Mouse (Mus musculus): Measurements from ENCODE around the gene Mrpl49. TPM values are rescaled to one million over a fixed set of nuclear protein-coding genes. Genes with fewer than 3 reads are reported as not detected.

Mrpl49 gene
- polyA plus RNA-seq, 1 experiment from 2014 or later, result 66.8 TPM

DNA sequence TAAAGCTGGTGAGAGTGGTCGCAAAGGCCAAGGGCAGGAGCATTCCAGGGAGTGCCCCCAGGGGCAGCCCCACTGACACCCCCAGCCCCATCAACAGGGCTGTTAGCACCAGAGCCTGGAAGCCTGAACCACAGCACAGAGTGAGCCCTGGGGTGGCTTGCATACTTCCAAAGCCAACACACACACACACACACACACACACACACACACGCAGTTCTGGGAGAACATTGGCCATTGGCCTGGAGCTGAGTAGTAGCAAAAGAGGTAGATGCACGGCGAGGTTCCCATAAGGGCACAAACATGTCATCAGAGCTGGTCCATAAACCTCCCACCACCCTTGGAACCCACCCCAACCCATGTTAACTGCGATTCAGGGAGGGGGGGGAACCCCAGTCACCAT is 9.0 kb upstream of the Mrpl49 start:
- WGBS, result 26% methylated on average over 5 of the region's 5 CpGs
- Histone ChIP-seq H3K36me3 (peaks cover 32% of the 10 kb centered on the region), H3K9ac (peak overlapping the region; percentile 42; the same call in 1 of the 2 replicates), H3K27me3 (no peaks in the 10 kb centered on the region), H3K4me1 (peaks cover 41% of the 10 kb centered on the region), H3K27ac (replicated peaks) (peak overlapping the region; percentile 76), H3K4me3 (replicated peaks) (peak overlapping the region; percentile 49), H3K9me3 (replicated peaks) (no peaks in the 10 kb centered on the region), H3K4me2 (replicated peaks) (peak overlapping the region; percentile 96)
- no peak for ATAC-seq (ENCODE audit: insufficient number of reproducible peaks, low FRiP score, low TSS enrichment, low read depth)

- H3K4me2 ChIP-seq (replicated peaks), result no peak overlapping the region
- peaks cover 51% of the 10 kb centered on the region for H3K4me1 ChIP-seq
- no peak overlapping the region for H3K27ac ChIP-seq (replicated peaks)
- H3K36me3 ChIP-seq, result peaks cover 14% of the 10 kb centered on the region
- peak overlapping the region; percentile 86; the same call in 1 of the 2 replicates for H3K4me3 ChIP-seq (replicated peaks)
- no peak for ATAC-seq (ENCODE audit: insufficient number of reproducible peaks, low FRiP score, low TSS enrichment, low read depth)
- no peaks in the 10 kb centered on the region for H3K27me3 ChIP-seq
- no peak overlapping the region for H3K9ac ChIP-seq
- 93% methylated on average over 6 of the region's 6 CpGs for WGBS
- H3K9me3 ChIP-seq (replicated peaks), result no peaks in the 10 kb centered on the region
Measured at GRCm38 (mm10) chr19:6063081-6063480, 5.5 kb upstream of the Mrpl49 start.

- WGBS, result 69% methylated on average over 5 of the region's 5 CpGs
- no peak for ATAC-seq (ENCODE audit: insufficient number of reproducible peaks, low FRiP score, low TSS enrichment, low read depth)
- H3K4me2 ChIP-seq (replicated peaks), result peak overlapping the region; percentile 96
- H3K27me3 ChIP-seq, result no peaks in the 10 kb centered on the region
- peak overlapping the region; percentile 97 for H3K9ac ChIP-seq
- peak overlapping the region; percentile 96 for H3K27ac ChIP-seq (replicated peaks)
- H3K4me3 ChIP-seq (replicated peaks), result peak overlapping the region; percentile 86
- peaks cover 44% of the 10 kb centered on the region for H3K4me1 ChIP-seq
- no peaks in the 10 kb centered on the region for H3K9me3 ChIP-seq (replicated peaks)
- peaks cover 14% of the 10 kb centered on the region for H3K36me3 ChIP-seq
Measured at GRCm38 (mm10) chr19:6062418-6062817, 4.8 kb upstream of the Mrpl49 start.

DNA sequence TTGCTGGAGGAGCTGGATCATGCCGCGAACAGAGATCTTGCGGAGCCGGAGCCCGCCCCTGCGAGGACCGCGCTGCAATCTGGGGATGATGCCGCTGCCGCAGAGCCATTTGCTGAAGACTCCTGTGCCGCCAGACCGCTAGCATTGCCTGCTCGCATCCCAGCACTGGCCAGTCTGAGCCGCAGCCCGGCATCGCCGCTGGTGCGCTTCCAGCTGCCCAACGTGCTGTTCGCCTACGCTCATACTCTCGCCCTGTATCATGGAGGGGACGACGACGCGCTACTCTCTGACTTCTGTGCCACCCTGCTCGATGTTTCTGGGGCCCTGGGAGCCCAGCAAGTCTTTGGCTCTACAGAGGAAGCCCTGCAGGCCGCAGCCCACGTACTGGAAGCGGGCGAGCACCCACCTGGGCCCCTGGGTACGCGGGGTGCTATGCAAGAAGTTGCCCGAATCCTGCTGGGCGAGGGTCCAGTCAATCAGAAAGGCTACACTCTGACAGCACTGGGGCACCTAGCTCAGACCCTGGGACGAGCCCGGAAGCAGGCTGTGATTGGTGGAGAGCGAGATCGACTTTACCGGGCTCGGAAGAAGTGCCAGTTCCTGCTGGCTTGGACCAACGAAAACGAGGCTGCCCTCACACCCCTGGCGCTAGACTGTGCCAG is 4.2 kb upstream of the Mrpl49 start:
- ATAC-seq (ENCODE audit: insufficient number of reproducible peaks, low FRiP score, low TSS enrichment, low read depth), result no peak
- peak overlapping the region; percentile 96 for H3K4me2 ChIP-seq (replicated peaks)
- H3K36me3 ChIP-seq, result peaks cover 14% of the 10 kb centered on the region
- H3K27ac ChIP-seq (replicated peaks), result peak overlapping the region; percentile 96
- H3K4me3 ChIP-seq (replicated peaks), result peak overlapping the region; percentile 86
- no peaks in the 10 kb centered on the region for H3K27me3 ChIP-seq
- H3K9me3 ChIP-seq (replicated peaks), result no peaks in the 10 kb centered on the region
- H3K4me1 ChIP-seq, result peaks cover 41% of the 10 kb centered on the region
- peak overlapping the region; percentile 97 for H3K9ac ChIP-seq
- 1% methylated on average over 44 of the region's 44 CpGs for WGBS

DNA sequence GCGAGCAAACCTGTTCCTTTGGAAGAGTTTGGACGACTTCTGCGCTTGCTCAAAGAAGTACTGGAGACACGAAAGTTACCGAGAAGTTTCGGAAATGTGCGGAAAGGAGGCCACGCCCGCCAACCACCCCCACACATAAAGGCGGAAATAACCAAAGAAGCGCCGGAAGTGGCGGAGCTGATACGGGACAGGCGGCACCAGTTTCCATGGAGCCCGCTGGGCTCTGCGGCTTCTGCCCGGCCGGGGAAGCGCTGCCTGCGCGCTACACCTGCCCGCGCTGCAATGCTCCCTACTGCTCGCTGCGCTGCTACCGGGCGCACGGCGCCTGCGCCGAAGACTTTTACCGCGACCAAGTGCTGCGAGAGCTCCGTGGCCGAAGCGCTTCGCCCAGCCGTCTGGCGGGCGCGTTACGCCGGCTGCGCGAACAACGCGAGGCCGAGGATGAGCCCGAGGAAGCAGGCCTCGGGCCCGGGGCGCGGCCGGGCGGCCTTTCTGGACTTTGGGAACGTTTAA is 3.5 kb upstream of the Mrpl49 start, which contains the start of gene Znhit2:
Gene Znhit2, plus strand, starts transcription at position 172 of the 513 bp plus-strand sequence.
- ATAC-seq (ENCODE audit: insufficient number of reproducible peaks, low FRiP score, low TSS enrichment, low read depth), result peak; percentile 81
- H3K9ac ChIP-seq, result peak within 1 kb of the TSS; percentile 97
- under 1% methylated on average over 58 of the region's 58 CpGs for WGBS

GRCm38 (mm10) chr19:6058966-6059365 is 1.4 kb upstream of the Mrpl49 start:
- H3K4me1 ChIP-seq, result peaks cover 42% of the 10 kb centered on the region
- H3K9ac ChIP-seq, result peak overlapping the region; percentile 95

More for the DNA sequence above, 3.5 kb upstream of the Mrpl49 start, which contains the start of gene Znhit2:
- Histone ChIP-seq H3K27ac (replicated peaks) (peak within 1 kb of the TSS; percentile 96), H3K27me3 (no peaks in the 10 kb centered on the region), H3K9me3 (replicated peaks) (no peaks in the 10 kb centered on the region), H3K36me3 (peaks cover 14% of the 10 kb centered on the region), H3K4me3 (replicated peaks) (peak within 1 kb of the TSS; percentile 86), H3K4me1 (peaks cover 41% of the 10 kb centered on the region), H3K4me2 (replicated peaks) (peak within 1 kb of the TSS; percentile 96)

DNA sequence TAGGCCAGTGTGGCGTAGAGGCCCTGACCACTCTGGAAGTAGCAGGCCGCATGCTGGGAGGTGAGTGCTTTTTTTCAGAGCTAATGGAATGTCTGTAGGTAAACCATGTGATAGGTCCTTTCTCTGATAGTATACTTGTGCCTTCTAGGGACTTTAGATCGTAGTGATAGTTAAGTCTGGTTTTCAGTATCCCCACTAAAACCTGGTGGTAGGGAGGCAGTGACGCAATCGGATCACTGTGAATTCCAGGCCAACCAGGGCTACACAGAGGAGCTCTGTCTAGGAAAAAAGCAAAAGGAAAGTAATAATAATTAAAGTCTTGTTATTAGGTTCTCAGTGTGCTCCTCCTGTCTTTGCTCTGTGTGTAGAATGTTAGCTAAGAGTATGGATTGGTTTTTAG is 928 bp upstream of the Mrpl49 start:
- Histone ChIP-seq H3K27me3 (no peaks in the 10 kb centered on the region), H3K4me1 (peaks cover 42% of the 10 kb centered on the region), H3K9me3 (replicated peaks) (no peaks in the 10 kb centered on the region), H3K4me3 (replicated peaks) (peak overlapping the region; percentile 97), H3K4me2 (replicated peaks) (peak overlapping the region; percentile 80), H3K9ac (peak overlapping the region; percentile 95), H3K36me3 (peaks cover 36% of the 10 kb centered on the region), H3K27ac (replicated peaks) (peak overlapping the region; percentile 86; the same call in 1 of the 2 replicates)
- ATAC-seq (ENCODE audit: insufficient number of reproducible peaks, low FRiP score, low TSS enrichment, low read depth), result no peak
- WGBS, result 37% methylated on average over 5 of the region's 5 CpGs

More at GRCm38 (mm10) chr19:6058966-6059365, 1.4 kb upstream of the Mrpl49 start:
- Histone ChIP-seq H3K36me3 (peaks cover 32% of the 10 kb centered on the region), H3K27me3 (no peaks in the 10 kb centered on the region), H3K4me3 (replicated peaks) (peak overlapping the region; percentile 97), H3K9me3 (replicated peaks) (no peaks in the 10 kb centered on the region), H3K27ac (replicated peaks) (0 out of 2 replicates have a peak overlapping the region, but pooled peaks have one; percentile 86), H3K4me2 (replicated peaks) (peak overlapping the region; percentile 80)
- 75% methylated on average over 5 of the region's 5 CpGs for WGBS
- no peak for ATAC-seq (ENCODE audit: insufficient number of reproducible peaks, low FRiP score, low TSS enrichment, low read depth)

DNA sequence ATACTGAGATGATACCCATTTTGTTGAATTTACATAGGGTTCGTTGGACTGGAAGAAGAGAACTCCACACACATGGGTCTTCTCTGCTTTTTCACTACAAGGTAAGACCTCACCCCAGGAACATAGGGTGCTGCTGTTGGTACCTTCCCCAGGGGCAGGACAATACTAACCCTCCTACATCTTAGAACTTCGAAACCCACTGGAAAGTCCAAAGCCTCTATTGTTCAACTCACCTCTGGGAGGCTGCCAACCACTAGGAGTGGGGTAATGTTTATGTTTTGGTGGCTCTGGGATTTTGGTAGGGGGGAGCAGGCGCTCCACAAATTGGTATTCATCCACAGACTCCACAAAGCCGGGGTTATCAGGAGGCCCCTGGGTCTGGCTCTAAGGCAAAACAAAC is 889 bp downstream of the Mrpl49 start:
- Histone ChIP-seq H3K4me1 (peaks cover 24% of the 10 kb centered on the region), H3K27me3 (no peaks in the 10 kb centered on the region), H3K4me2 (replicated peaks) (peak overlapping the region; percentile 80), H3K9ac (peak overlapping the region; percentile 95), H3K36me3 (peaks cover 55% of the 10 kb centered on the region), H3K4me3 (replicated peaks) (peak overlapping the region; percentile 97), H3K9me3 (replicated peaks) (no peaks in the 10 kb centered on the region), H3K27ac (replicated peaks) (no peak overlapping the region)
- WGBS, result 53% methylated on average over 4 of the region's 4 CpGs
- ATAC-seq (ENCODE audit: insufficient number of reproducible peaks, low FRiP score, low TSS enrichment, low read depth), result no peak

GRCm38 (mm10) chr19:6054296-6054695 is 3.3 kb downstream of the Mrpl49 start:
- Histone ChIP-seq H3K9me3 (replicated peaks) (no peaks in the 10 kb centered on the region), H3K27me3 (no peaks in the 10 kb centered on the region), H3K4me1 (peaks cover 19% of the 10 kb centered on the region), H3K4me2 (replicated peaks) (no peak overlapping the region), H3K27ac (replicated peaks) (no peak overlapping the region), H3K36me3 (peaks cover 71% of the 10 kb centered on the region), H3K9ac (no peak overlapping the region), H3K4me3 (replicated peaks) (no peak overlapping the region)
- WGBS, result 81% methylated on average over 5 of the region's 5 CpGs
- ATAC-seq (ENCODE audit: insufficient number of reproducible peaks, low FRiP score, low TSS enrichment, low read depth), result no peak

GRCm38 (mm10) chr19:6052516-6052915 is 5.1 kb downstream of the Mrpl49 start:
- no peak overlapping the region for H3K4me2 ChIP-seq (replicated peaks)
- H3K9me3 ChIP-seq (replicated peaks), result no peaks in the 10 kb centered on the region
- H3K4me1 ChIP-seq, result peaks cover 22% of the 10 kb centered on the region
- no peak overlapping the region for H3K27ac ChIP-seq (replicated peaks)
- no peak overlapping the region for H3K4me3 ChIP-seq (replicated peaks)
- peaks cover 77% of the 10 kb centered on the region for H3K36me3 ChIP-seq
- no peaks in the 10 kb centered on the region for H3K27me3 ChIP-seq
- WGBS, result 82% methylated on average over 7 of the region's 7 CpGs
- H3K9ac ChIP-seq, result no peak overlapping the region
- no peak for ATAC-seq (ENCODE audit: insufficient number of reproducible peaks, low FRiP score, low TSS enrichment, low read depth)

DNA sequence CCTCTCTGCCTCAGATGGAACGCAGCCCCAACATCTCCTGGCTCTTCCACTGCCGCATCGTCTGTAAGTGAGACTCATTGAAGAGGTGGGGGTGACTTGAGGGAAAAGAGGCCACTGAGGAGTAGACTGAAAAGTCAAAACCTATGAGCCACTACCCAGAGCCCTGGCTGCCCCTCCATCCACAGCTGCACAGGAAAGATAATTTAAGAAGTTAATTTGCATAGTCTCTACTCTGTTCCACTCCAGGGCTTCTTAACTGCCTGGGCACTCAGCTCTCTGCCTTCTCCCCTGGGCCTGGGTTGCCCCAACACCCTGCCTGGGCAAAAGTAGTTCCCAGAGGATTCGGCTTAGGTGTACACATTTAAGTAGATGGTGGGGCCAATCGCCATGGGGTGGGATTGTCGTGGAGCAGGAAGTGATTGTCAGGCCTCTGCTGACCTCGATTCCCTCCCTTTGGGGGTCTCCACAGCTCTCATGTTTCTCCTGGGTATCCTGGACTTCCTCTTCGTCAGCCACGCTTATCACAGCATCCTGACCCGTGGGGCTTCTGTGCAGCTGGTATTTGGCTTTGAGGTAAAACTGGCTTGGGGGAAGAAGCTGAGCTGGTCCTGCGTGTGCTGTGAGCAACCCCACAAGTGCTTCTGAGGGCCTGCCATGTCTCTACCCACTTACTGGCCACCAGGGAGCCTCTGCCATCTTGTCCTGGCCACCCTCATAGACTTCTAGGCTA is 8.7 kb downstream of the Mrpl49 start:
- no peak overlapping the region for H3K9ac ChIP-seq

More for the DNA sequence above, 8.7 kb downstream of the Mrpl49 start:
- Histone ChIP-seq H3K36me3 (peaks cover 58% of the 10 kb centered on the region), H3K9me3 (replicated peaks) (no peaks in the 10 kb centered on the region), H3K27ac (replicated peaks) (no peak overlapping the region), H3K27me3 (no peaks in the 10 kb centered on the region), H3K4me1 (peaks cover 20% of the 10 kb centered on the region), H3K4me3 (replicated peaks) (no peak overlapping the region), H3K4me2 (replicated peaks) (no peak overlapping the region)
- no peak for ATAC-seq (ENCODE audit: insufficient number of reproducible peaks, low FRiP score, low TSS enrichment, low read depth)
- WGBS, result 86% methylated on average over 11 of the region's 11 CpGs
